Mouse (Mus musculus) liver, postnatal 0 days (tissue): ENCODE measurements around the gene Adora2a.

Experiments used
- CTCF ChIP-seq: sonication (generic); IDR thresholded peaks from 2 replicates; pipeline ENCODE4 v1.5.1; 2016; ENCODE audit warnings: antibody characterized with exemption, low read depth
- EP300 ChIP-seq: IDR thresholded peaks from 2 replicates; pipeline ENCODE4 v1.6.1; 2016; ENCODE audit warnings: antibody characterized with exemption, low read depth, mild to moderate bottlenecking

DNA sequence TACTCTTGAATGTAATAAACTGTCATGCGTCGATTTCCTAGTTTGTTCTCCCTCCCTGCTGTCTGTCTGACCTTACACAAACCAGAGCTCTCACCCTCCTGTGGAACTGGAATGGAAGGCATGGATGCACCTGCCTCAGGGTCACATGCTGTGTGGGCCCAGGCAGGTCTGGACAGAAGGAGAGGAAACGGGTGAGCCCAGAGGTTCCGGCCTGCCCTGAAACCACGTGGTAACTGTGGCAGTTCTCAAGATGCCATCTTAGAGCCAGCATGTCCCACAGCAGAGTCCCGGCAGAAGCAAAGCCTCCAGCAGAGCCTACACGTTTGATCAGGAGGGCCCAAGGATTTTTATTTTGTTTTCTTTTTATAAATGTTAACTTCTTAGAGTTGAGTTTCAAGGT, 4.3 kb upstream of the Adora2a start:
- TF ChIP-seq CTCF (no peak), EP300 (no peak)
